Mouse (Mus musculus): ENCODE results near the gene Pcbp4. TPM values are rescaled to one million over a fixed set of nuclear protein-coding genes. Genes with fewer than 3 reads are reported as not detected.

Gene Pcbp4
- polyA plus RNA-seq, 1 experiment = 90.3 TPM

GRCm38 (mm10) chr9:106463122-106464063 lies 10.3 kb downstream of the Pcbp4 start:
- DNase-seq = no peak
- Histone ChIP-seq H3K36me3 (ENCODE audit: control insufficient read depth, insufficient read depth, low read length) (no peaks in the 10 kb centered on the region), H3K27ac (ENCODE audit: insufficient read depth, low read depth, low read length) (no peak overlapping the region), H3K4me3 (ENCODE audit: insufficient read depth, low read depth, low read length) (no peak overlapping the region), H3K27me3 (replicated peaks; ENCODE audit: control insufficient read depth, insufficient read depth, low read length) (no peaks in the 10 kb centered on the region), H3K4me1 (ENCODE audit: control insufficient read depth, insufficient read depth, low read length) (no peaks in the 10 kb centered on the region)
- 90% methylated on average over 21 of the region's 21 CpGs for WGBS
- TF ChIP-seq POLR2A (IDR thresholded peaks at IDR 0.05; ENCODE audit: low read depth, low read length) (no peak), CTCF (conservative IDR thresholded peaks at IDR 0.05; ENCODE audit: insufficient read depth, insufficient read length, low read depth, low read length) (no peak)

GRCm38 (mm10) chr9:106464751-106465541 lies 11.9 kb downstream of the Pcbp4 start:
- H3K27ac ChIP-seq (ENCODE audit: insufficient read depth, low read depth, low read length) = no peak overlapping the region
- WGBS = 3% methylated on average over 98 of the region's 99 CpGs
- TF ChIP-seq POLR2A (IDR thresholded peaks at IDR 0.05; ENCODE audit: low read depth, low read length) = no peak
- TF ChIP-seq CTCF (conservative IDR thresholded peaks at IDR 0.05; ENCODE audit: insufficient read depth, insufficient read length, low read depth, low read length) = no peak
- H3K4me3 ChIP-seq (ENCODE audit: insufficient read depth, low read depth, low read length) = peak overlapping the region; percentile 61
- peak; percentile 55 for DNase-seq
- H3K4me1 ChIP-seq (ENCODE audit: control insufficient read depth, insufficient read depth, low read length) = no peaks in the 10 kb centered on the region
- no peaks in the 10 kb centered on the region for H3K27me3 ChIP-seq (replicated peaks; ENCODE audit: control insufficient read depth, insufficient read depth, low read length)
- no peaks in the 10 kb centered on the region for H3K36me3 ChIP-seq (ENCODE audit: control insufficient read depth, insufficient read depth, low read length)

- no peak for DNase-seq
- H3K36me3 ChIP-seq (ENCODE audit: control insufficient read depth, insufficient read depth, low read length) = no peaks in the 10 kb centered on the region
- no peaks in the 10 kb centered on the region for H3K4me1 ChIP-seq (ENCODE audit: control insufficient read depth, insufficient read depth, low read length)
- H3K27ac ChIP-seq (ENCODE audit: insufficient read depth, low read depth, low read length) = no peak within 1 kb of the TSS
- 23% methylated on average over 26 of the region's 26 CpGs for WGBS
- H3K4me3 ChIP-seq (ENCODE audit: insufficient read depth, low read depth, low read length) = peak within 1 kb of the TSS; percentile 61
- no peaks in the 10 kb centered on the region for H3K27me3 ChIP-seq (replicated peaks; ENCODE audit: control insufficient read depth, insufficient read depth, low read length)
- TF ChIP-seq CTCF (conservative IDR thresholded peaks at IDR 0.05; ENCODE audit: insufficient read depth, insufficient read length, low read depth, low read length) (no peak), POLR2A (IDR thresholded peaks at IDR 0.05; ENCODE audit: low read depth, low read length) (no peak)
Observed at GRCm38 (mm10) chr9:106465571-106466200, 12.6 kb downstream of the Pcbp4 start, which contains the start of gene Gpr62. Gene Gpr62 (minus strand): TSS chr9:106465938.

- H3K36me3 ChIP-seq (ENCODE audit: control insufficient read depth, insufficient read depth, low read length) = no peaks in the 10 kb centered on the region
- H3K4me3 ChIP-seq (ENCODE audit: insufficient read depth, low read depth, low read length) = no peak overlapping the region
- no peak for DNase-seq
- H3K27me3 ChIP-seq (replicated peaks; ENCODE audit: control insufficient read depth, insufficient read depth, low read length) = no peaks in the 10 kb centered on the region
- 89% methylated on average over 6 of the region's 6 CpGs for WGBS
- no peak overlapping the region for H3K27ac ChIP-seq (ENCODE audit: insufficient read depth, low read depth, low read length)
- TF ChIP-seq POLR2A (IDR thresholded peaks at IDR 0.05; ENCODE audit: low read depth, low read length) = no peak
- no peak for TF ChIP-seq CTCF (conservative IDR thresholded peaks at IDR 0.05; ENCODE audit: insufficient read depth, insufficient read length, low read depth, low read length)
- H3K4me1 ChIP-seq (ENCODE audit: control insufficient read depth, insufficient read depth, low read length) = no peaks in the 10 kb centered on the region
Observed at GRCm38 (mm10) chr9:106466721-106467120, 13.6 kb downstream of the Pcbp4 start.

GRCm38 (mm10) chr9:106467746-106468145 lies 14.7 kb downstream of the Pcbp4 start:
- no peak for TF ChIP-seq CTCF (conservative IDR thresholded peaks at IDR 0.05; ENCODE audit: insufficient read depth, insufficient read length, low read depth, low read length)
- no peak for DNase-seq
- no peaks in the 10 kb centered on the region for H3K36me3 ChIP-seq (ENCODE audit: control insufficient read depth, insufficient read depth, low read length)
- no peaks in the 10 kb centered on the region for H3K4me1 ChIP-seq (ENCODE audit: control insufficient read depth, insufficient read depth, low read length)
- H3K27ac ChIP-seq (ENCODE audit: insufficient read depth, low read depth, low read length) = no peak overlapping the region
- H3K27me3 ChIP-seq (replicated peaks; ENCODE audit: control insufficient read depth, insufficient read depth, low read length) = no peaks in the 10 kb centered on the region
- no peak overlapping the region for H3K4me3 ChIP-seq (ENCODE audit: insufficient read depth, low read depth, low read length)
- 94% methylated on average over 7 of the region's 7 CpGs for WGBS

DNA sequence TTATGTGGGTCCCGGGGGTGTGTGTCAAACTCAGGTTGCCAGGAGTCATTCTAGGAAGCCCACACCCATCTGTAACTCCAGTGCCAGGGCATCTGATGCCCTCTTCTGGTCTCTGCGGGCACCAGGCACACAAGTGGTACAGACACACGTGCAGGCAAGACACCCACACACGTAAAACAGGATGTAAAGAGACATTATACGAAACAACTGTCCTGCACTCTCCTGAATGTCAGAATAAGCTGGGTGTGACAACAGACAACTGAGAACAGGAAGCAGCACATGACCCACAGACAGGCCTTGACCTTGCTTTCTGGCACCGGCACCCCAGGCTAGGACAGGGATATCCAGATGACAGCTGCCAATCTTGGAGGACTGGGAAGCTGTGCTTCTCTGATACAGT lies 16.2 kb downstream of the Pcbp4 start:
- no peak for DNase-seq
- peaks cover 1% of the 10 kb centered on the region; the same call in 1 of the 2 replicates for H3K4me1 ChIP-seq (ENCODE audit: control insufficient read depth, insufficient read depth, low read length)
- no peaks in the 10 kb centered on the region for H3K36me3 ChIP-seq (ENCODE audit: control insufficient read depth, insufficient read depth, low read length)
- no peak overlapping the region for H3K27ac ChIP-seq (ENCODE audit: insufficient read depth, low read depth, low read length)
- 54% methylated on average over 6 of the region's 6 CpGs for WGBS
- no peaks in the 10 kb centered on the region for H3K27me3 ChIP-seq (replicated peaks; ENCODE audit: control insufficient read depth, insufficient read depth, low read length)
- TF ChIP-seq CTCF (conservative IDR thresholded peaks at IDR 0.05; ENCODE audit: insufficient read depth, insufficient read length, low read depth, low read length) (peak; percentile 28; the same call in 1 of the 2 replicates), POLR2A (IDR thresholded peaks at IDR 0.05; ENCODE audit: low read depth, low read length) (no peak)
- H3K4me3 ChIP-seq (ENCODE audit: insufficient read depth, low read depth, low read length) = no peak overlapping the region
